Comparison of ENCODE assay signal across 8 mouse cellular contexts in genomic region chr8:57653768-57654125, GRCm38 (mm10). TPM values are rescaled to one million over a fixed set of nuclear protein-coding genes. Genes with fewer than 3 reads are reported as not detected.
DNase-seq lines count a peak whose midpoint lies in the region; ATAC-seq lines count a peak whose summit lies in the region.

No protein-coding gene starts in this region.

- no peaks in the 10 kb centered on the region for H3K9me3 ChIP-seq in heart, embryonic 13.5 days
- no peaks in the 10 kb centered on the region for H3K9me3 ChIP-seq in hindbrain, embryonic 13.5 days
- H3K9me3 ChIP-seq in midbrain, embryonic 10.5 days (replicated peaks), result no peaks in the 10 kb centered on the region

- peaks cover 8% of the 10 kb centered on the region for H3K4me1 ChIP-seq in heart, embryonic 13.5 days
- peaks cover 14% of the 10 kb centered on the region for H3K4me1 ChIP-seq in hindbrain, embryonic 13.5 days (replicated peaks)
- peaks cover 26% of the 10 kb centered on the region for H3K4me1 ChIP-seq in midbrain, embryonic 10.5 days

- no peak overlapping the region for H3K27ac ChIP-seq in heart, embryonic 13.5 days (replicated peaks)
- H3K27ac ChIP-seq in hindbrain, embryonic 13.5 days, result peak overlapping the region; percentile 64; the same call in 1 of the 2 replicates
- H3K27ac ChIP-seq in midbrain, embryonic 10.5 days (replicated peaks), result peak overlapping the region; percentile 97; the same call in 1 of the 2 replicates

- no peak for ATAC-seq in heart, embryonic 13.5 days (ENCODE audit: extremely low read depth, insufficient number of reproducible peaks, low FRiP score, low TSS enrichment)
- ATAC-seq in hindbrain, embryonic 13.5 days (ENCODE audit: low FRiP score), result no peak

- peak overlapping the region; percentile 92 for H3K4me3 ChIP-seq in heart, embryonic 13.5 days
- H3K4me3 ChIP-seq in hindbrain, embryonic 13.5 days, result peak overlapping the region; percentile 87
- peak overlapping the region; percentile 96 for H3K4me3 ChIP-seq in midbrain, embryonic 10.5 days

- no peak for DNase-seq in heart, postnatal 36 days
- peak; percentile 5 for DNase-seq in R1 (ENCODE audit: low read depth, low spot score)
- no peak for DNase-seq in midbrain, embryonic 10.5 days (ENCODE audit: low spot score)
- DNase-seq in thymus, postnatal 0 days (ENCODE audit: low spot score), result no peak
- DNase-seq in cerebellum, postnatal 4 days (ENCODE audit: low spot score in 2 of 2), result no peak
- no peak for DNase-seq in cerebellum, adult 11-12 months

- peak overlapping the region; percentile 93 for H3K9ac ChIP-seq in heart, embryonic 13.5 days
- peak overlapping the region; percentile 60; the same call in 1 of the 2 replicates for H3K9ac ChIP-seq in hindbrain, embryonic 13.5 days

- WGBS in heart, embryonic 13.5 days, result 26% methylated on average over 7 of the region's 7 CpGs
- WGBS in hindbrain, embryonic 13.5 days, result 19% methylated on average over 7 of the region's 7 CpGs
- 28% methylated on average over 7 of the region's 7 CpGs for WGBS in midbrain, embryonic 10.5 days

- H3K36me3 ChIP-seq in heart, embryonic 13.5 days, result no peaks in the 10 kb centered on the region
- H3K36me3 ChIP-seq in hindbrain, embryonic 13.5 days, result no peaks in the 10 kb centered on the region
- H3K36me3 ChIP-seq in midbrain, embryonic 10.5 days, result no peaks in the 10 kb centered on the region

- H3K27me3 ChIP-seq in heart, embryonic 13.5 days (replicated peaks), result peaks cover 4% of the 10 kb centered on the region; the same call in 1 of the 2 replicates
- no peaks in the 10 kb centered on the region for H3K27me3 ChIP-seq in hindbrain, embryonic 13.5 days
- H3K27me3 ChIP-seq in midbrain, embryonic 10.5 days (ENCODE audit: low read depth, poor library complexity, severe bottlenecking), result peaks cover 8% of the 10 kb centered on the region; the same call in 1 of the 2 replicates

- peak overlapping the region; percentile 94 for H3K4me2 ChIP-seq in heart, embryonic 13.5 days
- peak overlapping the region; percentile 91 for H3K4me2 ChIP-seq in hindbrain, embryonic 13.5 days

- intact Hi-C loops in heart, postnatal 36 days (cut with DNase I), result loop anchor here (2.0 to 10.0 kb wide), 4 partner anchors 27 to 299 kb away; no protein-coding TSS in a partner anchor

RNA-seq across cellular contexts. Expression of gene Galnt7, which starts 0.9 kb away (rescaled TPM):
- 5.7 and 5.9 TPM in 2 replicates for polyA plus RNA-seq in heart, embryonic 13.5 days (2015; fragmentation: Nextera tagmentation; extraction: Ambion mirVana)
- 1 to 10 TPM; 3.9 to 5.9 TPM for total RNA-seq in heart, postnatal 36 days (2021)
- polyA plus RNA-seq in hindbrain, embryonic 13.5 days (2015; fragmentation: Nextera tagmentation; extraction: Ambion mirVana), result 12.6 and 13.6 TPM in 2 replicates
- 20.7 and 23.6 TPM in 2 replicates for polyA plus RNA-seq in midbrain, embryonic 10.5 days (2016; fragmentation: Nextera tagmentation; extraction: Ambion mirVana)
- polyA plus RNA-seq in thymus, postnatal 0 days (2015; fragmentation: Nextera tagmentation; extraction: Ambion mirVana), result 25.3 and 27.0 TPM in 2 replicates
